Mouse (Mus musculus) megakaryocyte, embryonic 14.5 days (primary cell): Measurements from ENCODE around the gene Stoml1. TPM values are rescaled to one million over a fixed set of nuclear protein-coding genes. Genes with fewer than 3 reads are reported as not detected.

Experiments used
- H3K27me3 ChIP-seq: replicated peaks from 2 replicates; pipeline ENCODE3; 2012; ENCODE audit warnings: inconsistent platforms
- H3K36me3 ChIP-seq: replicated peaks from 2 replicates; pipeline ENCODE3; 2012; ENCODE audit warnings: low read length, inconsistent platforms, mixed read lengths
- H3K4me1 ChIP-seq: 2 replicates; pipeline ENCODE4 v1.6.1; 2012; ENCODE audit warnings: inconsistent platforms
- H3K4me3 ChIP-seq: replicated peaks from 2 replicates; pipeline ENCODE3; 2012; ENCODE audit warnings: moderate library complexity, mild to moderate bottlenecking, inconsistent platforms
- H3K9me3 ChIP-seq: 2 replicates; pipeline ENCODE4 v1.6.1; 2012; ENCODE audit warnings: inconsistent platforms
- FLI1 ChIP-seq: IDR thresholded peaks from 2 replicates; pipeline ENCODE4 v1.6.1; 2012; ENCODE audit warnings: low read length, inconsistent platforms, mixed read lengths
- GATA1 ChIP-seq: IDR thresholded peaks from 3 replicates; pipeline ENCODE4 v1.6.1; 2012; ENCODE audit warnings: mixed read lengths, low read length, inconsistent platforms, borderline replicate concordance
- polyA plus RNA-seq: library from polyadenylated mRNA; stranded (reverse); fragments of >175 nt; gene quantifications from 2 replicates; pipeline ENCODE4 v1.2.3, GENCODE M21; 2012; ENCODE audit warnings: low replicate concordance; ENCODE audit not compliant: insufficient read depth

Gene Stoml1
- polyA plus RNA-seq, 1 experiment, result 4.3 TPM

DNA sequence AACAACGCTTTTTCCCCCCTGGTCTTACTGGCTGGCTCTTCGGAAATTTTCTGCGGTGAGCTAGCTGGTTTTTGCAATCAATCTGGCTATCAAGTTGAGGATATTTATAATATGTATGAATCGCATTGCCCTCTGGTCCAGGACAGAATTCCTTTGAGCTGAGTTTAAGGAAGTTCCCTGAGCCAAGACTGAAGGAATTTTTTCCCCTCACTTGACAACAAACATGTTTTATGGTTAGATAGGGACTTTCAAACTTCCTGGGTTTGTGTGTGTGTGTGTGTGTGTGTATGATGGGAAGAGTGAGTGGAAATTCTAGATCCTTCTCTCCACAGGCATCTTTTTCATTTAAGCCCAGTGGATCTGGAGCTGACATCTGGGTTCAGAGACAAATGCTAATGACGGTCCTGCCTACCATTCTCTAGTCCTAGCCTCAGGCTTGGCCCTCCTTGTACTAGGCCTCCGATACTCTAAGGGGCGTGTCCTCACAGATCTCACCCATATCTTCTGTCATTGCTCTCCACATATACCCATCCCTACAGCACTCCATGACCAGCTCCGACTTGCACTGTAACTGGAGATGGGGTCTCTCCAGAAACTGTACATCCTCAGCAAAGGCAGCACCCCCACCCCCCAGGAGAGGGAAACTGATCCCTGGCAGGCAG, 38.3 kb upstream of the Stoml1 start:
- H3K9me3 ChIP-seq, result no peaks in the 10 kb centered on the region
- no peak overlapping the region for H3K4me3 ChIP-seq
- H3K4me1 ChIP-seq, result peaks cover 51% of the 10 kb centered on the region
- TF ChIP-seq GATA1 (no peak), FLI1 (no peak)
- peaks cover 35% of the 10 kb centered on the region for H3K27me3 ChIP-seq
- peaks cover 24% of the 10 kb centered on the region for H3K36me3 ChIP-seq

DNA sequence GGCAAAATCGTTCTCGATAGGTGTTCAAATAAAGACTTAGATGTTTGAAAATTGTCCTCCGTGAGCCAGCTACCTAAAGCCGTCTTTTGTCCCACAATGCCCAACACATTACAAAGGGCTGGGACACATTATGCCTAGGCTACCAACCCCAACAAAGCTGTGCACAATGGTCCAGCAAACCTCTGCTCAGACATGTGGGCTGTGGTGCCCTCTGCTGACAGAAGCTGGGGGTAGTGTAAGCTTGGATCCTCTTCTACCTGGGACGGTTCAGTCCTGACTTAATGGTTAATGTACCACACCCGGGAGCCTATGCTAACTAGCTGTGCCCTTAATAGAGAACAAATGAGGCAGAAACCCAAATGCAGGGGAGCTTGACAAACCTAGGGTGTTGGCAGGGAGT, 36.6 kb upstream of the Stoml1 start:
- Histone ChIP-seq H3K36me3 (peaks cover 42% of the 10 kb centered on the region), H3K27me3 (peaks cover 31% of the 10 kb centered on the region), H3K9me3 (no peaks in the 10 kb centered on the region), H3K4me1 (peaks cover 35% of the 10 kb centered on the region), H3K4me3 (no peak overlapping the region)
- TF ChIP-seq GATA1 (no peak), FLI1 (no peak)

DNA sequence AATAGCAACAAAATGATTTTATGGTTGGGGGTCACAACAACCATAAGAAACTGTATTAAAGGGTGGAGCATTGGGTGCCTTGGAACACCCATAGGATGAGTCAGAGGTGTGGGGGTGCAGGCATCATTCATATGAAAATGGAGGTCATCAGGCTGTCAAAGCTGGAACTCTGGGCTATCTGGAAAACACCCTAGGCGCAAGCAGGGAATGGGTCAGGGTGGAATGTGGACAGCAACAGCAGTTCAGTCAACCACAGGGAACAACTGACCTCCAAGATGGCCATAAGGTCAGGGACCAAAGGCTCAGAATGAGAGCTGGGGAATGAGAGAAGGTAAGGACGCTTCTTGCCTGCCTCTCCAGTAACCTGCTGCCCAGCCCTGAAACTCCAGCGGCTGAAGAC, 34.4 kb upstream of the Stoml1 start:
- TF ChIP-seq FLI1 (no peak), GATA1 (no peak)
- Histone ChIP-seq H3K4me1 (peaks cover 24% of the 10 kb centered on the region), H3K9me3 (no peaks in the 10 kb centered on the region), H3K36me3 (peaks cover 63% of the 10 kb centered on the region), H3K27me3 (peaks cover 13% of the 10 kb centered on the region), H3K4me3 (no peak overlapping the region)

DNA sequence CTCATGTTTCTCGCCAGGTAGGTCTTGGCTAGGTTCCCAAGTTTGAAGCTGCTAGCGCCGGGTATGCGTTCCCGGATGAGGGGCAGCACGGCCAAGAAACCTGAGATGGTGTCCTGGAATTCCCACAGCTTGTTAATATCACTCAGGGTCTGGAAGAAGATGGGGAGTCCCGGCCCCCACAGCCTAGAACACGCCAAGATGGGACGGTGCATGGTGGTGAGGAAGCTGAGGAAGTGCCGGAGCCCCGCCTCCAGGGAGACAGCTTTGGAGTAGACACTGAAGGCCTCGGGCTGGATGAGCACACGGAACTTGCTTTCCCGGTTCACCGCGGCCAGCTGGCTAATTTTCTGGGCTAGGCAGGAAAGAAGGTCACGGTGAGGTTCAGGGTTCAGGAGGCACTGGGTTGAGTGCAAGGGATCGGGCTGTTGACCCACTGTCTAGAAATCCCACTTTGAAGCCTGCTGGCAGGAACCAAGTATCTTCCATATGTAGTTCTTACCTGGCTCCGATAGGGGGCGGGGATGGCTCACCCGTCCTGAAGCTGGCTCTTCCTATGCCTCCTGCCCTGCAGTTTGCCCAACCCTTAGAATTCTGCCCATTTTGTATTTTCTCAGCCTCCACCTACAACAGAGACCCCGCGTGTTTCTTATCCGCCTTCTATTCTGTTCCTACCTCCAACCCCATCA, 32.6 kb upstream of the Stoml1 start:
- Histone ChIP-seq H3K4me3 (no peak overlapping the region), H3K4me1 (peaks cover 11% of the 10 kb centered on the region), H3K36me3 (peaks cover 81% of the 10 kb centered on the region), H3K27me3 (peaks cover 7% of the 10 kb centered on the region), H3K9me3 (no peaks in the 10 kb centered on the region)
- TF ChIP-seq FLI1 (no peak), GATA1 (no peak)

DNA sequence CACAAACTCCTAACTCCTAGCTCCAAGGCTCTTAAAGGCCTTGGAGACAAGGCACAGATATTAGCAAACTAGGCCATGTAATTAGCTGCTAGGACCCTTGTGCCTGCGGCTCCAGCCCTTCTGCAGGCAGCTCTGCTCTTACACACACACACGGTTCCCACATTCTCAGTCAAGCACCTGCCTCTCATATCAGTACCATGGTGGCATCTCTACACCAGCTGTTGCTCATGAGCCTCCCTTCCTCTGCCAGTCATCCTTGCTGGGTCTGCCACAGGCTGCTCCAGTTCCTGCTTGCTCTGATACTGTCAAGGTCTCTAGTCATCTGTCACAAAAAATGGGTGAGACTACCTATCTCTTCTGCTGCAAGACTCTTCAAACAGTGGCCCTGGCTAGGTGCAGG, 28.6 kb upstream of the Stoml1 start:
- Histone ChIP-seq H3K36me3 (peaks cover 98% of the 10 kb centered on the region), H3K4me1 (peaks cover 22% of the 10 kb centered on the region), H3K4me3 (no peak overlapping the region), H3K27me3 (no peaks in the 10 kb centered on the region), H3K9me3 (no peaks in the 10 kb centered on the region)
- TF ChIP-seq GATA1, result no peak
- TF ChIP-seq FLI1, result no peak

DNA sequence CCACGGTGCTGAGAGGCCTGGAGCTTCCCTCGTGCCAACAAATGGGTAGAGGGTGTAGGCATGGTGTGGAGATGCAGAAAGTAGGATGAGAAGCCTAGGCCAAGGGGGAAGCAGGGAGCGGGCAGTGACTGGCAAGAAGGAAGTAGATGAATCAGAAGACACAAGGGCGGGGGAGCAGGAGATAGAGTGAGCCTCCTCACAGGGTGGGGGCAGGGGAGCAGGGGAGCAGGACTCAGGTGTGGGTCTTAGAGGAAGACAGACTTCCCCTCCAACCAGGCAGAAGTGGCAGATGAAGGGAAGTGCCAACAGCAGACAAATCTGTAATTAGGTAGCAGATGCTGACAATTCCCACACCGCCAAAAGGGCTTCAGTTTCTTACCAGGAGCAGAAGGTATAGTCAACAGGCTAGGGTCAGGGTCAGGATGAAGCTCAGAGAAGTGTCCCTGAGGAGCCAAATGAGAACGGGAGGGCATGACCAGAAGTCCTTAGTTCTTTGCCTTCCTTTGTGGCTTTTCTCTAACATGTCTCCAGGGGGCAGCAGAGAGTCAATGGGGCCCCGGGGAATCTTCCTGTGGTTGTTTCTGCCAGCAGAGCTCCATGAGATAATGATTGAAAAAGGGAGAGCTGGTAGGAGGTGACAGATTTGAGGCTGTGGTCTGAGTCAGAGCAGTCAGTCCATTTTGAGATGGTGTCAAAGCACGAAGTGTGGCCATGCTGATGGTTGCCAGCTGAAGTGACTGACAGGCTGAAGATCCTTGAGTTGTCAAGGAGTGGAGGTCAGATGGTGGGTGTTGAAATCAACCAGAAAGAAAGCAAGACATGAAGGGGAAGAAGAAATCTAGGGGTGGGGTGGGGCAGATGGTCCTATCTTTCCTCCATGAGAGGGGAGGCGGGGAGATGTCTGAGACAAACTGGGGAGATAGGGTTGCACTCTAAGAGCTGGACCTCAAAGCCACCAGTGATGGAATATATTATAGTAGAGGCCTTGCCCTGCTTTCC, 26.8 kb upstream of the Stoml1 start:
- H3K27me3 ChIP-seq, result no peaks in the 10 kb centered on the region
- H3K4me1 ChIP-seq, result peaks cover 22% of the 10 kb centered on the region
- no peak for TF ChIP-seq GATA1
- no peak for TF ChIP-seq FLI1
- no peak overlapping the region for H3K4me3 ChIP-seq
- peaks cover 98% of the 10 kb centered on the region for H3K36me3 ChIP-seq
- no peaks in the 10 kb centered on the region for H3K9me3 ChIP-seq

DNA sequence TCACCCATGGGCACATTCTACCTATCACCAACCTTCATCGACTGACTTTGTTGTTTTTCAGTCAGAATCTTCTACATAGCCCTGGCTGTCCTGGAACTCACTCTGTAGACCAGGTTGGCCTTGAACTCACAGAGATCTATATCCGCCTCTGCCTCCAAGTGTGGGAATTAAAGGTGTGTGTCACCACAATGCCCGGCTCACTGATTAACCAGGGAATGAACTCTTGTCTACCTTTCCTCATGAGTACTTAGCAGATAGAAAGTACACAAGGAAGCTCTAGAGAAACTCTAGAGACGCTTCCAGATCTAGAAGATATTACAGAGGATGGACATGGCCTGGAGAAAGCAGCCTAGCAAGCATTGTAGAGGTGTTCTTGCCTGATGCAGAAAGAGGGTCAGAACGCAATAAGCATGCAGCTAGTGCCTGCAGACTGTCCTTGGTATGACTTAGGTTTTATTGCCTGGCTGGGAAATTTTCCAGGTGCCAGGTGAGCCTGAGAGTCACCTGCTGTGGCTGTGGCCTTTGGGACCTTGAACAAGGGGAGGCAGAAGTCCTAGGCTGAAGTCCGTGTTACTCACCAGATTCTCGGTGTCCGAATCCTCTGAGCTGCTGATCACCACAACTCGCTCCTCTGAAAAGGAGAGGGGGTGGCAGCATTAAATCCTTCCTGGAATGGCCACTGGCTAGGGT, 24.0 kb upstream of the Stoml1 start:
- Histone ChIP-seq H3K4me1 (peaks cover 41% of the 10 kb centered on the region), H3K27me3 (no peaks in the 10 kb centered on the region), H3K36me3 (peaks cover 96% of the 10 kb centered on the region), H3K9me3 (no peaks in the 10 kb centered on the region), H3K4me3 (no peak overlapping the region)
- TF ChIP-seq GATA1 (no peak), FLI1 (no peak)

DNA sequence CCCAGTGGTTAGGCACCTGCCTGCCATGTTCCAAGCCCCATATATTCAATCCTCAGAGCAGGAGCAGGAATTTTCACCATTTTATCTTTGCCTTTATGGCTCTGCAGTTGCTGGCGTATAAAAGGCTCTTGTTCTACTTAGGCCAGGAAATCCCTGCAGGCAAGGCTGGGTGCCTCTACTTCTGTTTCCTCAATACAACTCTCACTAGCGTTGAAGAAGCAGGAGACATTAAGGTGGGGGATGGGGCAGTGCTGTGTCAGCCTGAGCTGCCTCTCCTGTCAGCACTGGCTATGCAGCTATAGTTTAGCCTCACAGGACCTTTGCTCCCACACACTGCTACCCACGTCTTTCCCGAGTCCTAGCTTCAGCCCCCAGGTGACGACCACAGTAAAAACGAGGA, 21.2 kb upstream of the Stoml1 start:
- Histone ChIP-seq H3K27me3 (peaks cover 3% of the 10 kb centered on the region), H3K36me3 (peaks cover 85% of the 10 kb centered on the region), H3K4me1 (peaks cover 26% of the 10 kb centered on the region), H3K4me3 (no peak overlapping the region), H3K9me3 (no peaks in the 10 kb centered on the region)
- TF ChIP-seq GATA1, result no peak
- TF ChIP-seq FLI1, result no peak

DNA sequence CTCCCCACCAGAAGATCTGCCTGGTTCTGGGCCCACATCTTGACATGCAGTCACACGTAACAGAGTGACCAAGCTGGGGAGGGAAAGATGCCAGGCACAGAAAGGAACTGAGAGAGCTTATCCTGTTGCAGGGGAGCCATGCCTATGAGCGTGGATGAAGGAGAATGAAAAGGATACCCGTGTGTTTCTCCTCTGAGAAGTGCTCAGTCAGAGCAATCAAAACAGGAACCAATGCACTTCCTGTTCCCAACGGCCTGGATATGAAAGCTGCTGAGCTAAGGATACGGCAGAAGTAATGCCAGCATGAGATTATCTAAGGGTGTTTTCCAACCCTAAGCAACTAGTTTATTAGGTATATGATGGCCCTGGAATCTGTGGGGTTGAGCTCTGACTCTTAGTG, 20.6 kb upstream of the Stoml1 start:
- Histone ChIP-seq H3K27me3 (peaks cover 3% of the 10 kb centered on the region), H3K36me3 (peaks cover 84% of the 10 kb centered on the region), H3K9me3 (no peaks in the 10 kb centered on the region), H3K4me1 (peaks cover 26% of the 10 kb centered on the region), H3K4me3 (no peak overlapping the region)
- TF ChIP-seq GATA1 (no peak), FLI1 (no peak)
